Mouse (Mus musculus): ENCODE results near the gene Ptgs1. TPM values are rescaled to one million over a fixed set of nuclear protein-coding genes. Genes with fewer than 3 reads are reported as not detected.

The Ptgs1 gene
- polyA plus RNA-seq, 1 experiment = 44.4 TPM

DNA sequence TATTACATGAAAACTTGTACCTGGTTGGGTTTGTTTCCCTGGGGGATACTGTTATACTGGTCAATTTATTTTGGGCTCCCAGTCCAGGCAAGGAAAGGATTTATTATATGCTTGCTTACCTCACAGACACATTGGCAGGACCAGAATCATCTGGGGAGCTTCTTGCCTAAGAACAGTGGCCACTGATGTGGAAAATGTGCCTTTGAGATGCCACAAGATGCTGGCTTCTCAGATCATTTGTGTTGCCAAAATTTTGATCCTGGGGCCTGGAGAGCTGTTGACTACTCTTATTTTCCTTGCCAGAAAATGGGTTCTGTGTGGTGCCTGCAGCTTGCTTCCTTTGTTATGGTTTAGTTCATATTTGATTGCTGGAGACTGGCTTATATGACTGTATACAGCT, 26.7 kb downstream of the Ptgs1 start:
- no peak overlapping the region for H3K27ac ChIP-seq (ENCODE audit: insufficient read depth, low read length)
- TF ChIP-seq POLR2A (IDR thresholded peaks at IDR 0.05; ENCODE audit: low read depth, low read length) = no peak
- no peak for DNase-seq (ENCODE audit: low read depth in 1 of 2, low spot score in 2 of 2)
- no peaks in the 10 kb centered on the region for H3K4me1 ChIP-seq (ENCODE audit: control insufficient read depth, insufficient read depth, insufficient read length)
- no peaks in the 10 kb centered on the region for H3K36me3 ChIP-seq (ENCODE audit: control insufficient read depth, insufficient read depth, low read length)
- H3K27me3 ChIP-seq (ENCODE audit: control insufficient read depth, insufficient read depth, low read length) = no peaks in the 10 kb centered on the region
- H3K4me3 ChIP-seq (ENCODE audit: extremely low read depth, insufficient read depth, insufficient read length) = no peak overlapping the region

DNA sequence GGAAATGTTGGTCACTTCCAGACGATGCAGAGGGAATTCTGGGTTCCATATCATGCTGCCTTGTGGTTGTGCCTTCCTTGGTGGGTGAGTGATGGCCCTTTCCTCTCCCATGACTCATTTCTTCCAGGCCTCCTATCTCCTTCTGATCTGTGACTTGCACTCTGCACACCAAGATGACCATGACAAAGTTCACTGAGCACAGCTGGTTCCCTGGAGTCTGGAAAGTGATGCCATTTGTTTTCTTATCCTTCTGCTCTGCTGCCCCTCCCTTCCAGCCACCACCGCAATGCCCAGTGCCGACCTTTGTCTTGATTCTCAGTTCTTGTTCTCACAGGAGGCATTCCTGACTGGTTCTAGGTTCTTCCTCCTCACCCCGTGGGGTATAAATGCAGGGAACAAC, 29.2 kb downstream of the Ptgs1 start:
- Histone ChIP-seq H3K36me3 (ENCODE audit: control insufficient read depth, insufficient read depth, low read length) (no peaks in the 10 kb centered on the region), H3K27me3 (ENCODE audit: control insufficient read depth, insufficient read depth, low read length) (no peaks in the 10 kb centered on the region), H3K4me3 (ENCODE audit: extremely low read depth, insufficient read depth, insufficient read length) (no peak overlapping the region), H3K27ac (ENCODE audit: insufficient read depth, low read length) (no peak overlapping the region), H3K4me1 (ENCODE audit: control insufficient read depth, insufficient read depth, insufficient read length) (no peaks in the 10 kb centered on the region)
- DNase-seq (ENCODE audit: low read depth in 1 of 2, low spot score in 2 of 2) = no peak
- no peak for TF ChIP-seq CTCF (IDR thresholded peaks at IDR 0.05; ENCODE audit: extremely low read depth, insufficient read depth, insufficient read length, insufficient replicate concordance)
- no peak for TF ChIP-seq POLR2A (IDR thresholded peaks at IDR 0.05; ENCODE audit: low read depth, low read length)
- WGBS = 75% methylated on average over 4 of the region's 4 CpGs

DNA sequence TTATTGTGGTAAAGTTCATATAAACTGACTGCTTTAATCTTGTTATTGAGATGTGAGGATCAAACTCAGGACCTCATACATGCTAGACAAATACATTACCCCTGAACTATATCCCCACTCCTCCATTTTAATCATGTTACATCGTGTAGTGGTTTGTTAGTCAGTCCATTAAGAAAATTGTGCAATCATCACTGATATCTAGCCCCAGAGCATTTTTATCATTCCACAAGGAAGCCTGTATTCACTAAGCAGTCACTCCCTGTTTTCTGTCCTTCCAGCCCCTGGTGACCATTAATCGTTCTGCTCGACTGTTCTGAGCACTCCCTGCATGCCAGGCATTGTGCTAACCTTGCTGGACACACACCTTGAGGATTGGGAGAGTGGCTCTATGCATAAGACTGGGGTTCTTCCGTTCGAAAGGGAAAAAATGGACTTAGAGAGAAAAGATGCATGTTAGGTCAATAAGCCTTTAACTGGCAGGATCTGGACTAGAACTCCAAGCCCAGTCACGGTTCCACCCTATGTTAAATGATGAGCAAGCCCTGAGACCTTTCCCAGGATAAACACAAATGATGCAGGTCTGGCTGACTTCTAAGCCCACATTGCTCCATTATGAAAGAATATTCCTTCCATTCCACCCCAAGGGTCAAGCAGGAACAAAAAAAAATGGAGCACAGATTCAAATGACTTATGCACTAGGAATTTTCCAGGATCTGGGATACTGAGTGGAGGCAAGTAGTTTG, 29.7 kb downstream of the Ptgs1 start:
- Histone ChIP-seq H3K4me3 (ENCODE audit: extremely low read depth, insufficient read depth, insufficient read length) (no peak overlapping the region), H3K36me3 (ENCODE audit: control insufficient read depth, insufficient read depth, low read length) (no peaks in the 10 kb centered on the region), H3K27ac (ENCODE audit: insufficient read depth, low read length) (no peak overlapping the region), H3K27me3 (ENCODE audit: control insufficient read depth, insufficient read depth, low read length) (no peaks in the 10 kb centered on the region), H3K4me1 (ENCODE audit: control insufficient read depth, insufficient read depth, insufficient read length) (no peaks in the 10 kb centered on the region)
- DNase-seq (ENCODE audit: low read depth in 1 of 2, low spot score in 2 of 2) = no peak
- TF ChIP-seq POLR2A (IDR thresholded peaks at IDR 0.05; ENCODE audit: low read depth, low read length) (no peak), CTCF (IDR thresholded peaks at IDR 0.05; ENCODE audit: extremely low read depth, insufficient read depth, insufficient read length, insufficient replicate concordance) (no peak)
- WGBS = 85% methylated on average over 6 of the region's 6 CpGs

DNA sequence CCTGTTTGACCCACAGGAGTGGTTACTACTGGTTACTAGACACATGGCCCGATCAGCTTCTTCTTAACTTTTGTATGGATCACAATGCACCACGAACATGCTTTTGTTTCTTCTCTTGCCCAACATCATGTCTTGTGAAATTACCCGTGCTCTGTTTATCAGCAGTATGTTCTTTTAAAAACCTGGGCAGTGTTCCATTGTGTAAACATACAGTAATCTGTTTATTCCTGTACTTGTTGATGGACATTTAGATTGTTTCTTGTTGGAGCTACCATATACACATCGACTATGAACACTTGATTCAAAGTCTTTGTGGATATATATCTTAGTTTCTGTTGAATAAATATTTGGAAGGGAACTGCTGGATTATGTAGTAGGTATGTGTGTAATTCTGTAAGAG, 31.8 kb downstream of the Ptgs1 start:
- H3K4me1 ChIP-seq (ENCODE audit: control insufficient read depth, insufficient read depth, insufficient read length) = no peaks in the 10 kb centered on the region
- no peak overlapping the region for H3K4me3 ChIP-seq (ENCODE audit: extremely low read depth, insufficient read depth, insufficient read length)
- no peak overlapping the region for H3K27ac ChIP-seq (ENCODE audit: insufficient read depth, low read length)
- DNase-seq (ENCODE audit: low read depth in 1 of 2, low spot score in 2 of 2) = no peak
- H3K27me3 ChIP-seq (ENCODE audit: control insufficient read depth, insufficient read depth, low read length) = no peaks in the 10 kb centered on the region
- WGBS = 92% methylated on average over 4 of the region's 4 CpGs
- H3K36me3 ChIP-seq (ENCODE audit: control insufficient read depth, insufficient read depth, low read length) = no peaks in the 10 kb centered on the region
- no peak for TF ChIP-seq POLR2A (IDR thresholded peaks at IDR 0.05; ENCODE audit: low read depth, low read length)
- TF ChIP-seq CTCF (IDR thresholded peaks at IDR 0.05; ENCODE audit: extremely low read depth, insufficient read depth, insufficient read length, insufficient replicate concordance) = no peak

DNA sequence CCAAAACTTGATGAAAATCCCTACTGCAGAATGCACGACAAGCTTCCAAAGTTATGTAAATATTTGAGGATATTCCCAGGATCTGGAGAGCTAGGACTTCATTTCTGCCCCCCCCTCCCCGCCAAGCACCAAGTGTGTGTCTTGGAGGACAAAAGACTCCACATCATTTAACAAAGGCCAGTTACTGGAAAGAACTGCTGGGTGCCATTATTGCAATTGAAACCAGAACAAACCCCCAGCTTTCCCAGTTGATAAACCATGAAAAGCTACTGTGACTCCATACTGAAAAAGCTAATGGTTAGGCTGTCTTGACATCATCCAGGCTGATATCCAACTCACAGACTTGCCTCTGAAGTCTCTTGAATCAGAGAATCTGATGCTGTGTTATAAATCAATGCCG, 39.2 kb downstream of the Ptgs1 start:
- Histone ChIP-seq H3K4me1 (ENCODE audit: control insufficient read depth, insufficient read depth, insufficient read length) (no peaks in the 10 kb centered on the region), H3K36me3 (ENCODE audit: control insufficient read depth, insufficient read depth, low read length) (no peaks in the 10 kb centered on the region), H3K4me3 (ENCODE audit: extremely low read depth, insufficient read depth, insufficient read length) (no peak overlapping the region), H3K27me3 (ENCODE audit: control insufficient read depth, insufficient read depth, low read length) (no peaks in the 10 kb centered on the region), H3K27ac (ENCODE audit: insufficient read depth, low read length) (no peak overlapping the region)
- TF ChIP-seq POLR2A (IDR thresholded peaks at IDR 0.05; ENCODE audit: low read depth, low read length) (no peak), CTCF (IDR thresholded peaks at IDR 0.05; ENCODE audit: extremely low read depth, insufficient read depth, insufficient read length, insufficient replicate concordance) (no peak)
- DNase-seq (ENCODE audit: low read depth in 1 of 2, low spot score in 2 of 2) = no peak
- 90% methylated on average over 3 of the region's 3 CpGs for WGBS

DNA sequence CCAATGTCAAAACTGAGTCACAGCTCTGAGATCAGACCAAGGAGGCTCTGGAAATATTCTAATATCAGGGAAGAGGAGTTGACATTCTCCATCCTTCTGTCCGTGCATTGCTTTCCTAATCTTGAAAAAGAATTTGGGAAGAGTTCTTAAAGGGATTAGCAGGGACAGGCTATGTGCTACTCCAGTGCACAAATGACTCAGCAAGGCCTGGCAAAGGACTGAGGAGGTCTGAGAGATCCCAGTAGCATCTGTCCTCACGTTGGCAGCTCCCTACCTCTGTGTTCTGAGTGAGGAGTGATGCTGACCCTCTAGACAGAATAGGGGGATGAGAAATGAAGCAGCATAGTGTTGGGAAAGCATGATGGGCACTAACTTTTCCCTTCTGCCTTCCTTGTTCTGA, 40.0 kb downstream of the Ptgs1 start:
- H3K36me3 ChIP-seq (ENCODE audit: control insufficient read depth, insufficient read depth, low read length) = no peaks in the 10 kb centered on the region
- 72% methylated on average over 2 of the region's 2 CpGs for WGBS
- no peak for DNase-seq (ENCODE audit: low read depth in 1 of 2, low spot score in 2 of 2)
- H3K4me1 ChIP-seq (ENCODE audit: control insufficient read depth, insufficient read depth, insufficient read length) = no peaks in the 10 kb centered on the region
- H3K27me3 ChIP-seq (ENCODE audit: control insufficient read depth, insufficient read depth, low read length) = no peaks in the 10 kb centered on the region
- TF ChIP-seq CTCF (IDR thresholded peaks at IDR 0.05; ENCODE audit: extremely low read depth, insufficient read depth, insufficient read length, insufficient replicate concordance) = no peak
- TF ChIP-seq POLR2A (IDR thresholded peaks at IDR 0.05; ENCODE audit: low read depth, low read length) = no peak
- H3K27ac ChIP-seq (ENCODE audit: insufficient read depth, low read length) = no peak overlapping the region
- no peak overlapping the region for H3K4me3 ChIP-seq (ENCODE audit: extremely low read depth, insufficient read depth, insufficient read length)

DNA sequence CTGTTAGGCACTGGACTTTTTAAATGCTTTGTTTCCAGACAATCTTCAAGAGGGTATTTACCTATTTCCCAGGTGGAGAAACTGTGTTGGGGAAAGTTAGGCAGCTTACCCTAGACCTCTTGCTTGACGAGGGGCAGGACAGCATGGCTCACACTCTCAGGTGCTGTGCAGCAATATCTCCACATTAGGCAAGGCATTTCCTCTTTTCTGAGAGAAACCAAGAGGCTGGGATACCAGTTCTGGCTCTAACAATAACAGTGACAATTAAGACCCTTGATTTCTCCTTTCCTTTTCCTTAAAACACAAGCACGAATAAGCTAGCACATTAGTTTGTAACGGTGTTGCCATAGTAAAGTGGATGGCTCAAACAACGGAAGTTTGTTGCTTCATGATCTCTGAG, 40.9 kb downstream of the Ptgs1 start:
- H3K36me3 ChIP-seq (ENCODE audit: control insufficient read depth, insufficient read depth, low read length) = no peaks in the 10 kb centered on the region
- TF ChIP-seq CTCF (IDR thresholded peaks at IDR 0.05; ENCODE audit: extremely low read depth, insufficient read depth, insufficient read length, insufficient replicate concordance) (no peak), POLR2A (IDR thresholded peaks at IDR 0.05; ENCODE audit: low read depth, low read length) (no peak)
- no peaks in the 10 kb centered on the region for H3K27me3 ChIP-seq (ENCODE audit: control insufficient read depth, insufficient read depth, low read length)
- no peak overlapping the region for H3K27ac ChIP-seq (ENCODE audit: insufficient read depth, low read length)
- H3K4me3 ChIP-seq (ENCODE audit: extremely low read depth, insufficient read depth, insufficient read length) = no peak overlapping the region
- no peaks in the 10 kb centered on the region for H3K4me1 ChIP-seq (ENCODE audit: control insufficient read depth, insufficient read depth, insufficient read length)
- WGBS = 72% methylated on average over 4 of the region's 4 CpGs
- DNase-seq (ENCODE audit: low read depth in 1 of 2, low spot score in 2 of 2) = no peak
